Mouse (Mus musculus) lung, embryonic 16.5 days (tissue): ENCODE data around the gene Nos1. TPM values are rescaled to one million over a fixed set of nuclear protein-coding genes. Genes with fewer than 3 reads are reported as not detected.
"Not testable (repeated sequence)": the region's sequence is repeated elsewhere in the genome, so short reads cannot be mapped to it uniquely, and the experiment has no call there.

Source experiments
- ATAC-seq: fragments of 200-750 bp; cut with Nextera tagmentation; 2 replicates; pipeline ENCODE4 v1.8.0; 2017; ENCODE audit warnings: low read depth, mild to moderate bottlenecking, moderate library complexity
- H3K27ac ChIP-seq: fragments of 300-500 bp; sonication (generic); 2 replicates; pipeline ENCODE4 v1.5.1; 2014; ENCODE audit warnings: mild to moderate bottlenecking, control low read depth, low read length
- H3K27me3 ChIP-seq: fragments of 300-500 bp; sonication (generic); 2 replicates; pipeline ENCODE4 v1.6.1; 2014; ENCODE audit warnings: low read depth, low read length, mixed read lengths; ENCODE audit not compliant: control insufficient read depth, insufficient read depth
- H3K36me3 ChIP-seq: fragments of 300-500 bp; sonication (generic); 2 replicates; pipeline ENCODE4 v1.6.1; 2014; ENCODE audit warnings: low read length; ENCODE audit not compliant: control insufficient read depth, insufficient read depth
- H3K4me1 ChIP-seq: fragments of 300-500 bp; sonication (generic); replicated peaks from 2 replicates; pipeline ENCODE4 v1.6.1; 2014; ENCODE audit warnings: low read length, mixed read lengths; ENCODE audit not compliant: control insufficient read depth, insufficient read depth
- H3K4me2 ChIP-seq: fragments of 300-500 bp; sonication (generic); 2 replicates; pipeline ENCODE4 v1.6.1; 2014; ENCODE audit warnings: low read depth, low read length, control low read depth
- H3K4me3 ChIP-seq: fragments of 300-500 bp; sonication (generic); 2 replicates; pipeline ENCODE4 v1.5.1; 2014; ENCODE audit warnings: mild to moderate bottlenecking, low read length, control low read depth
- H3K9ac ChIP-seq: fragments of 300-500 bp; sonication (generic); 2 replicates; pipeline ENCODE4 v1.6.1; 2014; ENCODE audit warnings: low read length, control low read depth
- H3K9me3 ChIP-seq: fragments of 300-500 bp; sonication (generic); 2 replicates; pipeline ENCODE4 v1.6.1; 2016; ENCODE audit warnings: low read length; ENCODE audit not compliant: control insufficient read depth
- WGBS: fragments of 180-500 bp; shearing (Covaris S2); extraction: QIAGEN DNeasy Blood & Tissue Kit; methylation state at CpG from one replicate; pipeline ENCODE4 v1.1.7; 2014; 5-methylcytosine and 5-hydroxymethylcytosine counted together
- polyA plus RNA-seq: library from polyadenylated mRNA; unstranded; fragments of >200 nt; fragmentation: Nextera tagmentation; extraction: Ambion mirVana; gene quantifications from 2 replicates; pipeline ENCODE4 v1.2.1, GENCODE M21; 2015

The Nos1 gene
- polyA plus RNA-seq, 1 experiment from 2014 or later = 0.10 TPM

DNA sequence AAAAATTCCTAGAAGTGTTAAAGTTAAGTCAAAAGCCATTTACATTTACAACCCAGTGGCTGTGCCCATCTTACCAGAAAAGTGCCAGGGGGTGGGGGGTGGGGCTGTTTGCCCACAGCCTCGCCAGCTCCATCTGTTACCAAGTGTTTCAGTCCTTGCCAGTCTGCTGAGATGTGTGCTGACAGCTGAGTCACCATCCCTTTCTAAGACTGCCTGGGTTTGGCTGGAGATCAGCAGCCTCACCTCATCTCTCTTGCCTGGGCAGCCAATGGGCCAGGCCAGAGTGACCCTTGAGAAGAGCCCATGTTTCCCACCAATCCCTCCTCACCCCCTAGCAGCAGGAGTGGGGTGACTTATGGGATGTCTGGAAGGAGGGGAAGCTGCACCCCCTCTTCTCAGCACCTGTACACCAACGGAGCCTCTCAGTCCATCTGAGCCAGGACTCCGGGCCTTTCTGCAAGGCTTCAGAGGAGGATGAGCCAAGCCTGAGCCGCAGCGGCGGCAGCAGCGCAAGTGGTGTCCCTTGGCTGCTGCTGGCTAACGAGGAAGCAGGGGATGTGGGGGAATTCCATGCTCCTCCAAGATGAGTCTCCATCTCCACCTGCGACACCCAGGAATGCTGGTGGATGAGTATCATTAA lies 100.2 kb downstream of the Nos1 start:
- Histone ChIP-seq H3K27ac (no peak overlapping the region), H3K27me3 (no peaks in the 10 kb centered on the region), H3K9me3 (no peaks in the 10 kb centered on the region), H3K4me3 (no peak overlapping the region), H3K36me3 (no peaks in the 10 kb centered on the region), H3K9ac (no peak overlapping the region), H3K4me1 (no peaks in the 10 kb centered on the region), H3K4me2 (no peak overlapping the region)
- ATAC-seq = no peak
- 86% methylated on average over 9 of the region's 9 CpGs for WGBS

DNA sequence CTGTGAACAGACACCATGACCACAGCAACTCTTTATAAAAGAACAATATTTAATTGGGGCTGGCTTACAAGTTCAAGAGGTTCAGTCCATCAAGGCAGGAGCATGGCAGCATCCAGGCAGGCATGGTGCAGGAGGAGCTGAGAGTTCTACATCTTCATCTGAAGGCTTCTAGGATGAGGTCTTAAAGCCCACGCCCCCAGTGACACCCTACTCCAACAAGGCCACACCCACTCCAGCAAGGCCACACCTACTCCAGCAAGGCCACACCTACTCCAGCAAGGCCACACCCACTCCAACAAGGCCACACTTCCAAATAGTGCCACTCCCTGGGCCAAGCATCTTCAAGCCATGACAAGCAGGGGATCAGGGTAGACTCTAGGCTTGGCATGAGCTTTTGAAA lies 101.6 kb downstream of the Nos1 start:
- not testable (repeated sequence) for H3K9ac ChIP-seq, H3K4me2 ChIP-seq, H3K9me3 ChIP-seq, H3K27ac ChIP-seq, H3K4me1 ChIP-seq, H3K4me3 ChIP-seq, ATAC-seq, H3K27me3 ChIP-seq, H3K36me3 ChIP-seq
- WGBS = 82% methylated on average over 1 of the region's 1 CpGs

DNA sequence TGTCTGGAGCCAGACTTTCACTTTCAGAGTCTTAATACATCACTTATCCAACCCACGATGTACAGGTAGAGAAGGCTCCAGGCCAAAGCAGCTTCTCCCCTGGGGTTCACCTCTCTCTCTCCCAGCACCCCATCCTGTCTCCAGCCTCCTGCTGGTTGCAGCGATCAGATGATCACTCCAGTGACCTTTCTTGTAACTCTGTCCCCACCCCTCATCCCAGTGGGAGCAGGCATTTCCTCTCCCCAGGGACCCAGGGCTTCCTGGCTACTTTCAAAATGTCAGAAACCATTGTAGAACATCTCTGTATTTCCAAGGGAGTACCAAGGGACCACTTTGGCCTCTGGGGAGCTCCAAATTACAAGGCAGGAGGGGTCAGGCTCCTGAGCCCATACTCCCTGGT lies 104.2 kb downstream of the Nos1 start:
- ATAC-seq = no peak

DNA sequence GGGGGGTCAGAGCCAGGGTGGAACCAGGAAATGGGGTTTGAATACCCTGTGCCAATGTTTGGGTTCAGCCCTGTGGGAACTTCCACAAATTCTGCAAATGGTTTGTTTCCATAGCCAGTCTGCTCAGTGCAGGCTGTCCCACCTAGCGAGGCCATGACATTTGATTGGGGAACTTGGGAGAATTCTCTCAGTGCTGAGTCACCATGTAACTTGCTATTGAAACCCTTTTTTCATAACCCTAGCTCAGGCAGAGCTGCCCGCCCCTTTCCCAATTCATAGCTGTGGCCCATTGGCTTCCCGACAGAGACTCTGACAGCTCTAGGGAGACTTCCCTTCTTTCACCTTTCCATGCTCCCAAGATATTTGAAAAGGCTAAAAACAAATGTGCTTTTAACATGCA lies 107.3 kb downstream of the Nos1 start:
- H3K4me1 ChIP-seq = no peaks in the 10 kb centered on the region
- H3K9me3 ChIP-seq = no peaks in the 10 kb centered on the region
- WGBS = 64% methylated on average over 3 of the region's 3 CpGs
- H3K9ac ChIP-seq = no peak overlapping the region
- no peak for ATAC-seq
- no peak overlapping the region for H3K27ac ChIP-seq
- H3K4me2 ChIP-seq = no peak overlapping the region
- H3K4me3 ChIP-seq = no peak overlapping the region
- no peaks in the 10 kb centered on the region for H3K36me3 ChIP-seq
- H3K27me3 ChIP-seq = no peaks in the 10 kb centered on the region

More for the DNA sequence above, 104.2 kb downstream of the Nos1 start:
- H3K36me3 ChIP-seq = no peaks in the 10 kb centered on the region
- H3K27ac ChIP-seq = no peak overlapping the region
- WGBS = 42% methylated on average over 2 of the region's 2 CpGs
- no peak overlapping the region for H3K9ac ChIP-seq
- H3K27me3 ChIP-seq = no peaks in the 10 kb centered on the region
- H3K4me2 ChIP-seq = no peak overlapping the region
- no peaks in the 10 kb centered on the region for H3K4me1 ChIP-seq
- no peak overlapping the region for H3K4me3 ChIP-seq
- no peaks in the 10 kb centered on the region for H3K9me3 ChIP-seq

DNA sequence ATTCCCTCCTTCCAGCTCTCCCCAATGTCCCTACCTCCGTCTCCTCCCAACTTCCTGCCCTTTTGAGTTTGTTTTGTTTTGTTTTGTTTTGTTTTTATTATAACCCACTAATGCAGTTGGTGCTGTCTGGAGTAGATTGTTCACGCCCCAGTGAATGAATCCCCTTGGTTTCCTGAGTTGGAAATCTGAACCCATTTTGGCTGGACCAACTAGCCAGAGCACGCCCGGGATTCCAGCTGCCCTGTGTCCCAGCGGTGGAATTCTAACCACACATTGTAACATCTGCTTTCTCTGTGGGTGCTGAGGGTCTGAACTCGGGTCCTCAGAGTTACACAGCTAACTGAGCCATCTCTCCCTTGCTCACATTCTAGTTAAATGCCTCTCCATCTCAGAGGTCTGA lies 108.1 kb downstream of the Nos1 start:
- 40% methylated on average over 6 of the region's 6 CpGs for WGBS
- H3K27me3 ChIP-seq = no peaks in the 10 kb centered on the region
- H3K9ac ChIP-seq = no peak overlapping the region
- no peak overlapping the region for H3K4me3 ChIP-seq
- H3K27ac ChIP-seq = no peak overlapping the region
- H3K4me2 ChIP-seq = no peak overlapping the region
- H3K9me3 ChIP-seq = no peaks in the 10 kb centered on the region
- H3K36me3 ChIP-seq = no peaks in the 10 kb centered on the region
- no peak for ATAC-seq
- H3K4me1 ChIP-seq = no peaks in the 10 kb centered on the region

DNA sequence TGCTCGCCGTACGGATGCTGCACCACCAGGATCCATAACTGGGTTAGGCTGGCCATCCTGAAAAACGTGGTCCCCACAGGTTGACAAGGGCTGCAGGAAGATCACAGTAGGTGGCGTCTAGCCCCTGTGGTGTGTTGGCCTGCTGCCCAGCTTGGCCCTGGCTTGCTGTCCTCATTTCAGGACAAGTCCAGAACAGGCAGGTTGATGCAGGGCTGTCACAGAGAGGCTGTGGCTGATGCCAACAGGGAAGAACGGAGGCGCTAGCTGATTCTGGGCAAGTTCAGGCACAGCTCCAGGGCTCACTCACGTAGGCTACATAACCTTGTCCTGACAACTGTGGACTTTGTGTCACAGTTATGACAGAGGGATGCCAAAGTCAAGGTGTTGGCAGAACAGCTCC lies 108.7 kb downstream of the Nos1 start:
- H3K36me3 ChIP-seq = no peaks in the 10 kb centered on the region
- no peak overlapping the region for H3K4me3 ChIP-seq
- 0 out of 2 replicates have a peak, but pooled peaks cover 3% of the 10 kb centered on the region for H3K4me1 ChIP-seq
- H3K4me2 ChIP-seq = no peak overlapping the region
- WGBS = 69% methylated on average over 8 of the region's 8 CpGs
- no peak for ATAC-seq
- no peak overlapping the region for H3K9ac ChIP-seq
- no peak overlapping the region for H3K27ac ChIP-seq
- H3K9me3 ChIP-seq = no peaks in the 10 kb centered on the region
- H3K27me3 ChIP-seq = no peaks in the 10 kb centered on the region

DNA sequence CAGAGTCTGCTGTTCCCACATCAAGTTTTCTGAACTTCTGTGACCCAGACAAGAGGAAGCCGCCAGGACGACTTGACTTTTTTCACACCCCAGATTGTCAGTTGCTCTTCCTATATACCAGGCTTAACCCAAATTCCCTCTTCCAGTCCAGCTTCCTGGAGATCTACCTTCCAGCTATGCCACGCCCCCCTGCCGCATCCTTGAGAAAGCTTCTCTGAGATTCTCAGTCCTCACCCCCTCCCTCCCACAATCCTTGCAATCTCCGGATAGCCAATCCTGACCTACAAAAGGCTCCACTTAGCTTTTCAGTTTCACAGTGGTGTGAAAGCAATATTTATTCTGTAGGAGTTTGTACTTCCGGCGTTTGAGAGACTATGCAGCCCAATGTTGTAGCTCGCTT lies 110.0 kb downstream of the Nos1 start:
- H3K27ac ChIP-seq = no peak overlapping the region
- H3K4me1 ChIP-seq = 0 out of 2 replicates have a peak, but pooled peaks cover 3% of the 10 kb centered on the region
- 44% methylated on average over 8 of the region's 8 CpGs for WGBS
- H3K9ac ChIP-seq = no peak overlapping the region
- no peaks in the 10 kb centered on the region for H3K9me3 ChIP-seq
- H3K4me2 ChIP-seq = no peak overlapping the region
- ATAC-seq = no peak
- H3K4me3 ChIP-seq = no peak overlapping the region
- no peaks in the 10 kb centered on the region for H3K36me3 ChIP-seq
- no peaks in the 10 kb centered on the region for H3K27me3 ChIP-seq

DNA sequence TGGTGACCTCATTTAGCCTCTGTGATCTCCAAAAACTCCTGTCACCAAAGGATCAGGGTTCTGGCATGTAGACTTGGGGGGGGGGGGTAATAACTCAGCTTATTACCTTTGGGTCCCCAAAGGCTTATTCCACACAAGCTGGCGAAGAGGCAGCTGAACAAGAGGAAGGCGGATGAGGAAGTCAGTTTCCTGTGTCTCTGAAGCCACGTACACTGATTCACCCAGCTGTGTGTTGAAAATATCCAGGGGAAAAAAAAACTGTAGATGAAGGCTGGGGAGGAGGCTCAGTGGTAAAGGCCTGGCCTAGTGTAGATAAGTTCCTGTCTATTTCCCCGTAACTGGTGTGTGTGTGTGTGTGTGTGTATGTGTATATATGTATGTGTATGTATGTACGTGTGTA lies 110.7 kb downstream of the Nos1 start:
- H3K36me3 ChIP-seq = no peaks in the 10 kb centered on the region
- H3K9ac ChIP-seq = no peak overlapping the region
- no peaks in the 10 kb centered on the region for H3K9me3 ChIP-seq
- WGBS = 64% methylated on average over 5 of the region's 5 CpGs
- H3K4me2 ChIP-seq = no peak overlapping the region
- no peak overlapping the region for H3K4me3 ChIP-seq
- no peak overlapping the region for H3K27ac ChIP-seq
- H3K4me1 ChIP-seq = 0 out of 2 replicates have a peak, but pooled peaks cover 3% of the 10 kb centered on the region
- no peaks in the 10 kb centered on the region for H3K27me3 ChIP-seq
- ATAC-seq = no peak

DNA sequence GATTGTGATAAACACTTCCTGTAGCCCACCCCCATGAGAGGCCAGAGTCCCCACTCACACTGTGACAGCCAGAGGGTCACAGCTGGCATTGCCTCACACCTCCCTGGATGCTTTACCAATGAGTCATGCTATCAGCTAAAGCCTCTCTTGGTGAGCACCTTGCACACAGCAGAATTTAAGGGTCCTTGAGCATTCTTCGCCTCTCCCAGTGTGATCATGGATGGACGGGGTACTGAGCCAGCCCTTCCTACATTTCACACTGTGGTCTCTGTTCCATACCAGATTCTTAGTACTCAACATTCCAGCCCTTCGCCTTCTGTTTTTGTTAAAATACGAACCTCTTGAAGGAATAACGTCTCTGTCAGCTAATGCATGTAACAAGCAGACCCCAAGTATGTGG lies 113.2 kb downstream of the Nos1 start:
- Histone ChIP-seq H3K9ac (no peak overlapping the region), H3K4me1 (0 out of 2 replicates have a peak, but pooled peaks cover 5% of the 10 kb centered on the region), H3K4me2 (no peak overlapping the region), H3K27ac (0 out of 2 replicates have a peak overlapping the region, but pooled peaks have one; percentile 17), H3K4me3 (no peak overlapping the region), H3K9me3 (no peaks in the 10 kb centered on the region), H3K27me3 (no peaks in the 10 kb centered on the region), H3K36me3 (no peaks in the 10 kb centered on the region)
- 46% methylated on average over 5 of the region's 5 CpGs for WGBS
- peak; percentile 87 for ATAC-seq
